Mouse (Mus musculus) E14TG2a.4 (cell line): ENCODE measurements at regions not wholly inside any gene's neighbourhood (a gene's known extent, or its start where the extent isn't known, plus 50 kb on each side); places are given as distances from the start of the nearest gene placed in this dataset.

Source experiments
- CTCF ChIP-seq: conservative IDR thresholded peaks from 2 replicates; pipeline ENCODE4 v1.5.1; 2014; ENCODE audit warnings: low read length
- NANOG ChIP-seq: IDR thresholded peaks from 2 replicates; pipeline ENCODE4 v1.6.1; 2014; ENCODE audit warnings: borderline replicate concordance, low read length, mixed read lengths
- POU5F1 ChIP-seq: IDR thresholded peaks from 2 replicates; pipeline ENCODE4 v1.6.1; 2014; ENCODE audit warnings: low read length, borderline replicate concordance

GRCm38 (mm10) chr10:92426443-92426842 lies 295.8 kb downstream of the Nedd1 start:
- TF ChIP-seq CTCF, result no peak
- TF ChIP-seq NANOG, result no peak
- no peak for TF ChIP-seq POU5F1
